Mouse (Mus musculus): Measurements from ENCODE around the gene Wnt5b.

DNA sequence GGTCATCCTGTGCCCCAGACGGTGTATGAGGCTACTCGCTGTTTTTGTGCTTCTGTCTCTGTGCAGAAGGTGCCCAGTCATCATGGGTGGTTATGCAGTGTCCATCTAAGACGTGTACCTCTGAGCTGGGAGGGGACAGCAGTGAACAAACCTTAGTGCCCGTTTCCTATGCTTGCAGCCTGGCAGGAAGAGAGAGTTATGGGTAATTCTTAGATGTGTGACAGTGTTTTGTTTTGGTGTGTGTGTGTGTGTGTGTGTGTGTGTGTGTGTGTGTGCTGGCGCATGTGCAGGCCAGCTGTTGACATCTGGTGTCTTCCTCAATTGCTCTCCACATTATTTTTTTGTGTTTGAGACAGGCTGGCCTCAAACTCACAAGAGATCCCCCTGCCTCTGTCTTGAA, 44.1 kb downstream of the Wnt5b start:
- no peak for TF ChIP-seq TAL1 (conservative IDR thresholded peaks at IDR 0.05; ENCODE audit: low read depth, low read length)
- TF ChIP-seq CTCF (IDR thresholded peaks at IDR 0.05; ENCODE audit: low read depth, low read length) = no peak

All from G1E (cell line).